Mouse (Mus musculus) thymus, postnatal 4 days (tissue): Measurements from ENCODE around the gene Mpp4.

Experiments used
- DNase-seq: peaks from one replicate; pipeline ENCODE4 v3.0.0; 2021

Gene Mpp4

GRCm38 (mm10) chr1:59167654-59168425, 4.7 kb upstream of the Mpp4 start:
- DNase-seq, result peak; percentile 35

GRCm38 (mm10) chr1:59166232-59166905, 3.2 kb upstream of the Mpp4 start:
- no peak for DNase-seq

GRCm38 (mm10) chr1:59163918-59164317, 729 bp upstream of the Mpp4 start:
- DNase-seq, result no peak

- DNase-seq, result no peak
These were observed 722 bp downstream of the Mpp4 start for GRCm38 (mm10) chr1:59162309-59163024.

GRCm38 (mm10) chr1:59161396-59161795, 1.8 kb downstream of the Mpp4 start:
- DNase-seq, result peak; percentile 36

GRCm38 (mm10) chr1:59160871-59161270, 2.3 kb downstream of the Mpp4 start:
- no peak for DNase-seq

GRCm38 (mm10) chr1:59159136-59159535, 4.1 kb downstream of the Mpp4 start:
- no peak for DNase-seq

- no peak for DNase-seq
These were observed 4.7 kb downstream of the Mpp4 start for GRCm38 (mm10) chr1:59158498-59158897.

- no peak for DNase-seq
These were observed 5.3 kb downstream of the Mpp4 start for GRCm38 (mm10) chr1:59157846-59158245.

- DNase-seq, result no peak
These were observed 10.8 kb downstream of the Mpp4 start for GRCm38 (mm10) chr1:59152346-59152745.

- peak; percentile 59 for DNase-seq
These were observed 12.6 kb downstream of the Mpp4 start for GRCm38 (mm10) chr1:59150542-59150941.

- DNase-seq, result peak; percentile 60
These were observed 18.6 kb downstream of the Mpp4 start for GRCm38 (mm10) chr1:59144543-59144942.

GRCm38 (mm10) chr1:59142809-59143208, 20.4 kb downstream of the Mpp4 start:
- DNase-seq, result peak; percentile 84

GRCm38 (mm10) chr1:59134419-59134818, 28.8 kb downstream of the Mpp4 start:
- DNase-seq, result no peak

- no peak for DNase-seq
These were observed 34.3 kb downstream of the Mpp4 start for GRCm38 (mm10) chr1:59128879-59129278.

- no peak for DNase-seq
These were observed 37.6 kb downstream of the Mpp4 start for GRCm38 (mm10) chr1:59125558-59125957.

GRCm38 (mm10) chr1:59119720-59120457, 43.3 kb downstream of the Mpp4 start, which contains the start of gene Tmem237:
Tmem237 (minus strand) TSS chr1:59120408.
- DNase-seq, result peak; percentile 94

GRCm38 (mm10) chr1:59110524-59110923, 52.7 kb downstream of the Mpp4 start:
- DNase-seq, result no peak

- DNase-seq, result no peak
These were observed 61.1 kb downstream of the Mpp4 start for GRCm38 (mm10) chr1:59102071-59102470.

GRCm38 (mm10) chr1:59101020-59101419, 62.2 kb downstream of the Mpp4 start:
- no peak for DNase-seq

GRCm38 (mm10) chr1:59094705-59095104, 68.5 kb downstream of the Mpp4 start, which contains the start of gene C2cd6:
C2cd6 (minus strand) TSS chr1:59094900.
- no peak for DNase-seq
